Mouse (Mus musculus): Measurements from ENCODE around the gene Tepsin. TPM values are rescaled to one million over a fixed set of nuclear protein-coding genes. Genes with fewer than 3 reads are reported as not detected.

Gene Tepsin
- polyA plus RNA-seq, 1 experiment, result 51.1 TPM

DNA sequence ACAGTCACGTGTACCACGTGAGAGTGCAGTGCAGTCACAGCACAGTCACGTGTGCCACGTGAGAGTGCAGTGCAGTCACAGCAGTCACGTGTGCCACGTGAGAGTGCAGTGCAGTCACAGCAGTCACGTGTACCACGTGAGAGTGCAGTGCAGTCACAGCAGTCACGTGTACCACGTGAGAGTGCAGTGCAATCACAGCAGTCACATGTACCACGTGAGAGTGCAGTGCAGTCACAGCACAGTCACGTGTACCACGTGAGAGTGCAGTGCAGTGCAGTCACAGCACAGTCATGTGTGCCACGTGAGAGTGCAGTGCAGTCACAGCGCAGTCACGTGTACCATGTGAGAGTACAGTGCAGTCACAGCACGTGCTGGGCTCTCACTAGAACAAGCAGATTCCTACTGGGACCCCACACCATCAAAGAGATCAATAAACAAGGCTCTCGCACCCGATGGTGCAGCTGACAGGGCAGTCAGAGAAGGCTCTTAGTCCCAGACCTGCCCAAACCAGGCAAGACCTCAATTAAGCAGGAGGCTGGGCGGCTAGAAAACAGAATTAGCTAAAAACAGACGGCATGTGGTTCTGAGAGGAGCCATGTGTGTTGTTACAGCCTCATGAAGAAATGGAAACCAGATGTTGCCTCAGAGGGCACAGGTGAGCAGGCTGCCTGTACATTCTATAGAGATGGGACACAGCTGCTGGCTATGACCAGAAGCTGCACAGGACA lies 16.1 kb upstream of the Tepsin start:
- DNase-seq (ENCODE audit: low read depth, low spot score), result no peak
- WGBS, result 92% methylated on average over 21 of the region's 21 CpGs

DNA sequence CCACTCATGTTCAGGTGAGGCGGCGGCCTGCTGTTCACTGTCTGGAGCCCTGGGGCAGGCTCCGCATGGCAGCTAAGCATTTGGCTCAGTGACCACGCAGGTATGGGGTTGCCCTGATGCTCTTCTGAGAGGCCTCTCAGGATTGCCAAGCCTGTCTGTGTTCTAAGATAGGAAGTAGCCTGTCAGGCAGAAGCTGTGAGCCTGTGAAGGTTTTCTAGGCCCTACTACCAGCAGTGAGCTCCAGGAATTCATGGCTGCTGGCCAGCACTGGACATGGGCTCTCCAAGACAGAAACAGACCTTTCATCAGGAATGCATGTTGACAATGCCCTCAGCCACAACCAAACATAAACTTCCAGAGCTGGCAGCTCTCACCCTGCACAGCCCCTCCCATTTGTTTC lies 13.6 kb upstream of the Tepsin start:
- DNase-seq (ENCODE audit: low read depth, low spot score), result no peak

DNA sequence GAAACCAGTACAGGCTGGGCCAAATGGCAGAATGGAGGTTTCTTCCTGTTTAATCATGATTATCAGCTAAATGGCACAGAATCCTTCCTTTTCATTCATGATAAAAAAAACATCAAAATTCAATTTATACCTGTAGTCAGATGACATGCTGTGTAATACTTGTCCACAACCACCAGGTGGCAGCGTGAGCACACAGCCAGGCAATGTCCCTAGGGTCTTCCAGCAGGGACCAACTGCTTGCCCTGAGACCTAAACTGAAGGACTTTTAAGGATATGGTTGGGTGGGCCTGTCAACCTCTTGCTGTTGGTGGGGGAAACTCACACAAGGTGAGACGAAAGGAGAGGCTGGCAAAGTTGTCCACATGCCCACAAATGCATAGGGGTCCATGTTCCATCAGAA lies 12.5 kb upstream of the Tepsin start:
- DNase-seq (ENCODE audit: low read depth, low spot score), result no peak
- WGBS, result 32% methylated on average over 2 of the region's 2 CpGs

More for the DNA sequence above, 13.6 kb upstream of the Tepsin start:
- WGBS, result 89% methylated on average over 4 of the region's 4 CpGs

DNA sequence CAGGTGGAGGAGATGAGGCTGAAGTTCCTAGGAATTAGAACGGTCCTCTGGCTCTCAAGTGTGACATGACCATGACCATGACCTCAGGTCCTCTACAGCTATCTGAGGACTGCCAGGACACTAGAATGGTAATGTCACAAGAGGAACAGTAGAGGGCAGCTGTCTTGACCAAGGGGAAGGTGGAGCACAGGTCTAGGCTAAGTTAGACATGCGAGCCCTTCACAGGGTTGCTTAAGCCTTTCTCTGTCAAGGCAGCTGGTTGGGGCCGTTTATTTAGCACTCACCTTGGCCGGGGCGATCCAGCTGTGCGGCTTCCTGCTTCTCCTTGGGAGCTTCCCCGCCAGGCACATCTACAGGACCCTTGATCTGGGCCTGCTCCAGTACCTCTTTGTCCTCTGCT lies 12.0 kb upstream of the Tepsin start:
- WGBS, result 71% methylated on average over 7 of the region's 7 CpGs
- no peak for DNase-seq (ENCODE audit: low read depth, low spot score)

DNA sequence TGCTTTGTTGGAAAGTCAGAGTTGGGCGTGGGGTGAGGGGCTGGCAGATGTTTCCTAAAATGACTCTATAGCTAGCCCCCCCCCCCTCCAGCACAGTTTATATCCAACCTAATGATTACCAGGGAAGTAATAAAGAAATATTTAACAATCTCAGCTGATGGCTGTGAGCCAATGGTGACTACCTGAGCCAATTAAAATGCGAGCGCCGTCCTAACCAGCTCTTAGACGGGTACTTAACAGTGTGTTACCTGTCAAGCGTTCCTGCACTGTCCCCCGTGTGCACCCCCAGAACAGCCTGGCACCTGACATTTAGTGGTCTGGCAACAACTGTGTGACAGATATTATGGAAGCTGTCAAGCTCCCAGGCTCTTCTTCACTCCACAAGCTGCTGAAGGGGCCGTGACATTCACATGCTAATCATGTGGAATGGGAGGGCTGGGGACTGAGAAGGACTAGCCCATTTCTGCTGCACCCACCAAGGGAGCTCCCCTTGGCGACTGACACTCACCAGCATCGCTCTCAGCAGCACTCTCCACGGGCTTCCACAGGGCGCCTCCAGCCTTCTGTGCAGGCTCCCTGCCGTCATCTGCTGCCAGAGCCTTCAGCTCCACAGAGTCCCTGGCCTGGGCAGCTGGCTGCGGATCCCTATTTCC lies 11.2 kb upstream of the Tepsin start:
- 56% methylated on average over 14 of the region's 14 CpGs for WGBS
- DNase-seq (ENCODE audit: low read depth, low spot score), result no peak

DNA sequence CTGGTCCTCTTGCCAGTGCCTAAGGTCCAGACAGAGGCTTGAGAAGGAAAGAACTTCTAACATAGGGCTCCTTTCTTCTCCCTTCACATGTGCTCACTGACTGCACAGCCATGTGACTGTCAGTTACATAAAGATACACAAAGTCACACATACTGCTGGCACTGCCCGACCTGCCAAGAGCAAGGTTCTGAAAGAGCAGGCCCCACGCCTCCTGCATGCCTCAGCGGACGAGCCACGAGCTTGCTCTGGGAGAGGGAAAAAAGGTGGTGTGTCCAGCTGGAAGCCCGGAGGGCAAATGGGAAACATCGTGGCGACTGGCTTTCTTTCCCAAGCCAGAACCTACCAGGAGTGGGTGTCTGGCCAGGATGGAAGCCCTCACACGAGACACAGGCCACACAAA lies 9.3 kb upstream of the Tepsin start:
- DNase-seq (ENCODE audit: low read depth, low spot score), result no peak
- WGBS, result 89% methylated on average over 9 of the region's 9 CpGs

DNA sequence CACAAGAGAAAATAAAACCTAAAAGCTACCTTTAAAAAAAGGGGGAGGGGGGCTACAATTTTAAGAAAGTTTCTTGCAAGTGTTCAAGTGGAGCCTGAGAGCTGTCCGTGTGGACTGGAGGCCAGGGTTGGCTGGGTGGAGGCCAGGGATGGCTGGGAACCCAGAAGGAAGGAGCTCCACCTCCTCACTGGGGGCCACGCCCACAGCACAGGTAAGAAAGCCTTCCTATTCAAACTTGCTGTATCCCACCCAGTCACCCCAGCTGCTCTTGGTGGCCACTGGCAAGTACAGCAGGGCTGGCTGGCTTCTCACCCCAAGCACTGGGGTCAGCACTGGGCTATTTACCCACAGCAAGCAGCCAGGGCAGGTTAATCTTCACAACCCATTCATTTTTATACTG lies 8.5 kb upstream of the Tepsin start:
- no peak for DNase-seq (ENCODE audit: low read depth, low spot score)
- 53% methylated on average over 2 of the region's 2 CpGs for WGBS

DNA sequence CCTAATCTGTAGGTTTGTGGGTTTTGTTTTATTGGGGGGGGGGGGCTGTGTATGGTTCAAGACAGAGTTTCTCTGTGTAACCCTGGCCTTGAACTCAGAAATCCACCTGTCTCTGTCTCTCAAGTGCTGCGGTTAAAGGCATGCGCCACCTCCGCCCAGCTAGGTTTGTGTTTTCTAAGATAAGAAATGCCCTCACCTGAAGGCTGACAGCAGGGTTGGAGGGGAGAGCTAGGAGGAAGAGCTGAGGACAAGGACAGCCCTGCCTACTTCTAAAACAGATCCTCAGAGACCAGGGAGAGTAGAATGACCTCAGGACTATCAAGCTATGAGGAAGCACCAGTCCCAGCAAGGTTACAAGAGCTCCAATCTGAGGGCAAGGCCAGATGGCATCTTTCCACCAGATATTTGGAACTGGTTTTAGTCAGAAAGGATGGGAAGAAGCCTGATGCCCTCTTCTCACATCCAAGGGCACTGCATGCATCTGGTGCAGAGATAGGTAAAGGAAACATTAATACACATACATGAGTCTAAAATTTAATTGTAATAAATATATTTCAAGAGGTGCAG lies 5.0 kb upstream of the Tepsin start:
- DNase-seq (ENCODE audit: low read depth, low spot score), result no peak
- 82% methylated on average over 3 of the region's 3 CpGs for WGBS

DNA sequence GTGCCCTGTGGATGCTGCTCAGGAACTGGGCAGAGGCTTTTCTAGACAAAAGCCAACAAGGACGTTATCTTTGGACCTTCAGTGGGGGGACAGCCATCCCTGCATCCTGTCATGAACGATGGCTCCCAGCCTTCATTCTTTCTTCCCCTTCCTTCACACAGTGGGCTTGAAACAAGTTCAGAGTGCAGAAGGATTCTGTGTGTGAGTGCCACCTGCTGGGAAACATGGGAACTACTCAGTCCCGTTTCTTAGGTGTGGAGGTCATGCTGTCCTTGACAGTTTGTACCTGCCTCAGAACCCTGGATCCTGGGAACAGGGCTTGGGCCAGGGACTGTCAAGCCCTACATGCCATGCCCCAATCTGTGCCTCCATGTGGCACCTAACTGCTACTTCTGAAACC lies 2.5 kb upstream of the Tepsin start:
- WGBS, result 1% methylated on average over 3 of the region's 3 CpGs
- DNase-seq (ENCODE audit: low read depth, low spot score), result no peak

DNA sequence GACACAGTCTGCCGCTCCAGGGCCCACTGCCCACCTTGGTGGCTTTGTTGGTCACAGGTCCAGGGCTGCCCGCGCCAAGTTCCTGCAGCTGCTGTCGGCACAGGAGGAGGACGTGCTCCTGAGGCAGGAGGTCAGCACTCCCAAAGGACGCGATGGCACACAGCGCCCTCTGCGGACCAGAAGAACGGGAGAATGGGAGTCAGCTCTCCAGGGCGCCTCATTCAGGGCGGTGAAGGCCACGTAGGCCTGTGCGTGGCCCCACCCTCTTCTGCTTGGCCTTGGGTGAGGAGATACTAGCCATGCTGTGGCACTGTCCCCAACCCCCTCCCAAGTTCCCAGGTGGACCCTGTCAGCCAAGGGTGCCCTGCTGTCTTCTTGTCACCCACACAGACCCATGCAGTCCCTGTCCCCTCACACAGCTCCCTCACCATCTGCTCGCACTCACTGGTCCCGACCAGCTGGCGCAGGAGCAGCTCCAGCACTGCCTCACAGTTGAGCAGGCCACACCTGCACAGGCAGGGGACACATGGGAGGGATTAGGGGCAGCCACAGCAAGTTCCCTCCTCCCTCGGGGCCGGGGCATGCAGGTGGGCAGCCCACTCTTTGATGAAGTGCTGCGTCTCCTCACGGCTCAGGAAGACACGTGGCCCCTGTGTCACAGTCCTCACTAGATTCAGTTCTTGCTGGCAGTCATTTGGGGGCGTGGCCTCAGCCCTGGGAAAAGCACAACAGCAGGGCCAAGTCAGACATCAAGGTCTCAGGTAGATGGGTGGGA lies 5.5 kb downstream of the Tepsin start:
- WGBS, result 77% methylated on average over 23 of the region's 23 CpGs
- no peak for DNase-seq (ENCODE audit: low read depth, low spot score)

DNA sequence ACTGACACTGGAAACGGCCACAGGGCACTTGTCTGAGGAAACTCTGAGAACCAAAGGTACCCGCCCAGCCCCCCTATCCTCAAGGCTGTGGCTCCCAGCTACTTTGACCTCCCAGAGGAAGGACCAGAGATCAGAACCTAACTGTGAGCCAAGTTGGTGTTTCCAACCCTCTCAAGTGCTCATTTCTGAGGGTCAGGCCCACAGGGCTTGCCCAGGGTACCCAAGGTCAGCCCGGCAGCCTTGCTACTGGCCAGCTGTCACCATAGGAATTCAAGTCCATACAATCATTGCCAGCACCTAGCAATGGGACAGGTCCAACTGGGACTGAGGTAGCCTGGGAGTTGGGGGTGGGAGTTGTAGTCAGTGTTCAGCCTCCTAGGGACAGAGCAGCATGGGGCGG lies 7.9 kb downstream of the Tepsin start:
- WGBS, result 94% methylated on average over 4 of the region's 4 CpGs
- no peak for DNase-seq (ENCODE audit: low read depth, low spot score)

DNA sequence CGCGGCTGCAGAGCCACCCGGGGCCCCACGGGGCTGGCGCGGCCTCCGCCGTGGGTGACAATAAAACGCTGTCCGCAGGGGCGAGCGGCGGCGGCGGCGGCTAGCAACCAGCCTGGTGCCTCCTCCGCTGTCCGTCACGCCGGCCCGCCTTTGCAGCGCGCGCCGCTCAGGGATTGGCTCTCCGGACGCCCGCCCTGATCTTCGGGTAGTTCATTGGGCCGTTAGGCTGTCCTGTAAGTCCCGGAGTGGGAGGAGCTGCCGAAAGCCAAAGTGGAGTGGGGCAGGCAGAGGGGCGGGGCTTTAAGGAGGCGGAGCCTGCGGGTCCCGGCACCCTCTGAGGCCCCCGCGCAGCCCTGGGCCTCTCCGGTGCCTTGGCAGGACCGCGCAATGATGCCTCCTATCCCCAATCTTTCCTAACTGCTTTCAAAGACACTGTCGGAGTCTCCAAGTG lies 11.8 kb downstream of the Tepsin start, which contains the start of gene Cep131:
Gene Cep131 (minus strand): TSS at position 126 of the 451 bp plus-strand sequence.
- DNase-seq (ENCODE audit: low read depth, low spot score), result peak; percentile 89
- under 1% methylated on average over 41 of the region's 42 CpGs for WGBS

DNA sequence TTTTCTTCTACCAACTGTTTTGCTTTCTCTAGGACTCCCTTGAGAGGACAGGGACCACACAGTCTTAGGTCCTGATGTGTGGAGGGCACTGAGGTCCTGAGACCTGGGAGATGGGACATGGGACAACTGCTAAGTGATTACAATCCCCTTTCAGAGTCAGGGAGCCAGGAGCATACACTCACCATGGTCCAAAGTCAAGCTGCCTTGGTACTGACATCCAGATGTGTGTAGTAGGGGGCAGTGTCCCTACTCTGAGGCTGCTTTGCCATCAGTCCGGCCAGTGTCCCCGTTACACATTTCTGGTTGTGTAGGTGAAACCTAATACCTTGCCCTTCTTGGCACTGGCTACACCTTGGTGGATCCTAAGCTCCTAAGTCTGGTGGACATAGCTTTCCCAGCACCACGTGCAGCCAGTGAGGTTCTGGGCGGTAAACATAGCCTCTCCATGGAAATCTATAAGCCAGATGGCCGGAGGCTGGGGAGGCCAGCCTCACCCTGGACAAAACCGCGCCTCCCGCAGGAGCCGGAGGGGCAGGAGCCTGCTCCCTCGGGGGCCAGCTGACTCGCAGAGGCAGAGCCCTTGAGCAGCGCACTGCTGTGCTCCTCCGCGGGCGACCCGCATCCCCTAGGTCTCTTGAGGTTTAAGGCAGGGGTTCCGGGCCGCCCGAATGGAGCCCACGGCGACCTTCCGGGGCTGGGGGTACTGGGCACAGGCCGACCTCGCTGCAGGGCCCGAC lies 12.5 kb downstream of the Tepsin start:
- WGBS, result 2% methylated on average over 25 of the region's 25 CpGs

DNA sequence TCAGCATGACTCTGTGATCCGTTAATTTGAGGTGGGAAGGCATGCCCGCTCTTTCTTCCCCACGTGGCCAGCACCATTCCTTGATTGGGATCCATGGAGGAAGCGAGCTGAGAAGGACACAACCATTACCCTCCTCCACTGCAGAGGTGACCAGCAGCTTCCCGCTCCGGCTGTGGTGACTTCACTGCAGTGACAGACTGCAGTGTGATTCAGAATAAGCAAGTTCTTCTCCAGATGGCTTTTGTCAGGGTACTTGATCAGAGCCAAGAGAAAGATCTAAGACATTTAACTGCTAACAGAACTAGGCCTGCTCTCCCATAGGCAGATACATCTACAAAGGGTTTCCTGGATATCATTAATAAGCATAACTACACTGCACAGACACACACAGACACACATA lies 18.2 kb downstream of the Tepsin start:
- WGBS, result 80% methylated on average over 6 of the region's 6 CpGs
- no peak for DNase-seq (ENCODE audit: low read depth, low spot score)

More for the DNA sequence above, 12.5 kb downstream of the Tepsin start:
- no peak for DNase-seq (ENCODE audit: low read depth, low spot score)

DNA sequence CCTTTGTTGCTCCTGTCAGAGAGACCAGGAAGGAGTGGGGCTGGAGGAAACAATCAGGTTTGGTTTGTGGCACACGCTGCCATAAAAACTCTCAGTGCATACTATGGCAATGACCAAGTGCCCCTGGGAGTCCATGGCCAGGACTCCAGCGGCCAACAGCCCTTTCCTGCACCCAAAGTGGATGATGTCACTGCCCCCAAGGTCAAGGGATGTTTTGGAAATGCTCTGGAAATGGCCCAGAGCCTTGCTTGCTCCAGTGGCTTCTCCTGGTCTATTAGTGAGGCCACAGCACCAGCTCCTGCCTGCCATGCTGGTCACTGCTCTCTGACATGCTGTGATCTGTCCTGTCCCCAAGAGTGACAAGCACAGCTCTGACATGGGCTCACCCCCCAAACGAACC lies 22.3 kb downstream of the Tepsin start:
- no peak for DNase-seq (ENCODE audit: low read depth, low spot score)
- 39% methylated on average over 3 of the region's 3 CpGs for whole genome bisulfite sequencing

DNA sequence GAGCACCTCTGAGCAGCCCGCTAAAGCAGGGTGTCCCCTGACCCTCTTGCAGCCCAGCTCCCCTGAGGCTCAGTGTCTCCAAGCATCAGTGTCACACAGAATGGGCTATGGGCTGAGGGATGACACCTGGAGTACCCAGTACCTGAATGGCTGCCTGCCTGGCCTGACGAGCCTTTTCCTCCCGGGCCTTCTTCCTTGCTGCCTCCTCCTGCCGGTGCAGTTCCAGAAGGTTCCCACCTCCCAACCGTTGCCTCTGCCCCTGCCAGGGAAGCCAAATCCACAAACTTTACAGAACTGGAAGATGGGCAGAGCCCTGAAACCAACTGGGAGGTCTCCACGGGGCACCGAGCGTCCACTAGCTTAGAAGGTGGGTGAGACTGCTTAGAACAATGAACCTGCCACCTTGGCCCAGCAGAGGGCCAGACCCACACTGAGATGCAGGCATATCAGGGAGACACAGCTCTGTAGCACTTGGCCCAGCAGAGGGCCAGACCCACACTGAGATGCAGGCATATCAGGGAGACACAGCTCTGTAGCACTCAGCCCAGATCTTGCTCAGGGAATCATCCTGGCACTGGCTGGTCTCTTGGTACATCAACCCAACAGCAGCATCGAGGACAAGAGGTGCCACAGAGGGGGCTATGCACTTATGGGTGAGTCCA lies 25.4 kb downstream of the Tepsin start:
- no peak for DNase-seq (ENCODE audit: low read depth, low spot score)
- 88% methylated on average over 9 of the region's 9 CpGs for WGBS

DNA sequence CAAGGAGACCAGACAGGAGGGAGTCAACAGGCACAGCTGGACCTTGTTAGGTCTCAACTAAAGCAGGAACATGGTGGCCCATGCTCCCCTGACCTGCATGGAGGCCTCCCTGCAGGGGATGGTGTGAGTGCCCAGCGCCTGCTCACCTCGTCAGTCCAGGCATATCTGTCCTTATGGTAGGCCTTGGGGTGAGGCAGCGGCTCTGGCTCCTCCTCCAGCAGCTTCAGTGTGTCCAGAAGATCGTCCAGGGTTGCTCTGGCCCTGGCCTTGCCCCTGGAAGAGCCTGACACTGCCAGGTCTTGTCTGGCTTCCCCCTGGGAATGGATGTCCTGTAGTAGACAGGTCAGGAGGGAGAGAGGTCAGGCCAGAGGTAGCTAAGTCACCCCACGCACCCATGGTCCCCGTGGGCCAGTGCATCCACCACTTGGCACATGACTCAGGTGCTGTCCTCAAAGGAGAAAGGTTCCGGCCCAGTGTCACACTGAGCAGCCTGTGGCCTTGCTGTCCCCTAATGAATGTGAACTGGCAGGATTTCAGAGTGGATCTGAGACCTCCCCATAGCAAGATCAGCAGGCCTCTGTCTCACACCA lies 26.7 kb downstream of the Tepsin start:
- DNase-seq (ENCODE audit: low read depth, low spot score), result no peak
- 93% methylated on average over 7 of the region's 7 CpGs for WGBS

DNA sequence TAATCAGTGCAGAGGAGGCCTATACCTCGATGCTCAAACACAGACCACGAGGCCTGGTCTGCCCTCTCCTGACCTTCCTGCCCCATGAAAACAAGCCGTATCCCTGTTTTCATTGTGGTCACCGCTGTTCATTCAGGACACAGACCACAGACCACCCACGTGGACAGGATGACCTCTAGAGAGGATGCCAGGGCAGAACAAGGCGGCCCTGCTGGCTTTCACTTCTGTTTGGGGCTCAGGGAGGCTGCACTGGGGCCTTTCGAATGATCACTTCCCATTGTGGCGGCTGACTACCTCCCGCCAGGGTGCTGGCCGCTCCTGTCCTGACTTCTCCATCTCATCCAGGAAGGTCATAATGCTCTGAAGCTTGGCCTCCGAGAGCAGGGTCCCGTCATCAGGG lies 27.5 kb downstream of the Tepsin start:
- no peak for DNase-seq (ENCODE audit: low read depth, low spot score)
- 70% methylated on average over 12 of the region's 12 CpGs for WGBS
